Mouse (Mus musculus): ENCODE measurements around the gene Hcst. TPM values are rescaled to one million over a fixed set of nuclear protein-coding genes. Genes with fewer than 3 reads are reported as not detected.

Gene Hcst
- total and polyA plus RNA-seq, 3 experiments, result 7.1 to 28.1 TPM; not detected in 1

- no peak for DNase-seq (ENCODE audit: low read depth, low spot score)
- H3K79me2 ChIP-seq (ENCODE audit: control insufficient read depth, insufficient read depth, low read length, poor library complexity), result no peaks in the 10 kb centered on the region
- no peaks in the 10 kb centered on the region for H3K4me1 ChIP-seq (ENCODE audit: control insufficient read depth in 1 of 2, insufficient read depth in 2 of 2, low read length in 2 of 2)
- TF ChIP-seq GATA1 (IDR thresholded peaks at IDR 0.05; ENCODE audit: low read depth, low read length) (no peak), CHD2 (IDR thresholded peaks at IDR 0.05; ENCODE audit: low read length) (no peak), KAT2A (conservative IDR thresholded peaks at IDR 0.05; ENCODE audit: low read depth, low read length) (no peak)
- peaks cover 0 to 4% of the 10 kb centered on the region in 2 experiments; a peak in 2 of 4 replicates for H3K36me3 ChIP-seq (ENCODE audit: control insufficient read depth in 1 of 2, insufficient read depth in 2 of 2, low read length in 2 of 2)
- no peaks in the 10 kb centered on the region for H3K9me3 ChIP-seq (replicated peaks; ENCODE audit: insufficient read depth, low read length)
- H3K27me3 ChIP-seq (ENCODE audit: control insufficient read depth in 1 of 2, insufficient read depth in 2 of 2, low read length in 2 of 2), result no peaks in the 10 kb centered on the region
- H3K9ac ChIP-seq (ENCODE audit: control insufficient read depth, low read depth, low read length, poor library complexity, severe bottlenecking), result no peak overlapping the region
- no peak overlapping the region for H3K27ac ChIP-seq (ENCODE audit: control insufficient read depth, low read depth, low read length)
- no peak overlapping the region for H3K4me3 ChIP-seq (ENCODE audit: control insufficient read depth in 1 of 2, insufficient read depth in 1 of 2, low read depth in 2 of 2, low read length in 2 of 2)
Measured at GRCm38 (mm10) chr7:30430191-30430590, 10.5 kb upstream of the Hcst start.

- Histone ChIP-seq H3K36me3 (ENCODE audit: control insufficient read depth in 1 of 2, insufficient read depth in 2 of 2, low read length in 2 of 2) (peaks cover 0 to 5% of the 10 kb centered on the region in 2 experiments; a peak in 2 of 4 replicates), H3K79me2 (ENCODE audit: control insufficient read depth, insufficient read depth, low read length, poor library complexity) (no peaks in the 10 kb centered on the region), H3K4me3 (ENCODE audit: control insufficient read depth in 1 of 2, insufficient read depth in 1 of 2, low read depth in 2 of 2, low read length in 2 of 2) (no peak overlapping the region), H3K27me3 (ENCODE audit: control insufficient read depth in 1 of 2, insufficient read depth in 2 of 2, low read length in 2 of 2) (no peaks in the 10 kb centered on the region), H3K4me1 (ENCODE audit: control insufficient read depth in 1 of 2, insufficient read depth in 2 of 2, low read length in 2 of 2) (no peaks in the 10 kb centered on the region), H3K27ac (ENCODE audit: control insufficient read depth, low read depth, low read length) (no peak overlapping the region), H3K9ac (ENCODE audit: control insufficient read depth, low read depth, low read length, poor library complexity, severe bottlenecking) (no peak overlapping the region), H3K9me3 (replicated peaks; ENCODE audit: insufficient read depth, low read length) (no peaks in the 10 kb centered on the region)
- no peak for DNase-seq (ENCODE audit: low read depth, low spot score)
- TF ChIP-seq GABPA (IDR thresholded peaks at IDR 0.05; ENCODE audit: low read depth, low read length) (no peak), TAL1 (IDR thresholded peaks at IDR 0.05; ENCODE audit: low read length) (no peak), GATA1 (IDR thresholded peaks at IDR 0.05; ENCODE audit: low read depth, low read length) (no peak), MAFK (IDR thresholded peaks at IDR 0.05; ENCODE audit: borderline replicate concordance, low read depth, low read length) (no peak), NRF1 (IDR thresholded peaks at IDR 0.05; ENCODE audit: insufficient read depth, low read depth, low read length, poor library complexity, severe bottlenecking) (no peak), MXI1 (IDR thresholded peaks at IDR 0.05; ENCODE audit: low read depth, low read length) (no peak), E2F4 (IDR thresholded peaks at IDR 0.05; ENCODE audit: borderline replicate concordance, low read depth, low read length) (no peak), POLR2AphosphoS2 (IDR thresholded peaks at IDR 0.05; ENCODE audit: low read length) (no peak), HCFC1 (IDR thresholded peaks at IDR 0.05; ENCODE audit: low read depth, low read length) (no peak), POLR2A (IDR thresholded peaks at IDR 0.05; ENCODE audit: control insufficient read depth in 1 of 2, insufficient read depth in 1 of 2, low read depth in 1 of 2, low read length in 2 of 2, poor library complexity in 1 of 2) (no peak), MYC (IDR thresholded peaks at IDR 0.05; ENCODE audit: low read depth, low read length) (no peak)
Measured at GRCm38 (mm10) chr7:30429327-30429726, 9.7 kb upstream of the Hcst start.

- Histone ChIP-seq H3K4me1 (ENCODE audit: control insufficient read depth in 1 of 2, insufficient read depth in 2 of 2, low read length in 2 of 2) (peaks cover 0 to 21% of the 10 kb centered on the region in 2 experiments; a peak in 2 of 4 replicates), H3K9me3 (replicated peaks; ENCODE audit: insufficient read depth, low read length) (no peaks in the 10 kb centered on the region), H3K9ac (ENCODE audit: control insufficient read depth, low read depth, low read length, poor library complexity, severe bottlenecking) (peak overlapping the region; percentile 61; the same call in 1 of the 2 replicates), H3K36me3 (ENCODE audit: control insufficient read depth in 1 of 2, insufficient read depth in 2 of 2, low read length in 2 of 2) (peaks cover 5 to 10% of the 10 kb centered on the region in 2 experiments), H3K4me3 (ENCODE audit: control insufficient read depth in 1 of 2, insufficient read depth in 1 of 2, low read depth in 2 of 2, low read length in 2 of 2) (peak overlapping the region in 1 of 2 experiments; percentile 75; a peak in 1 of 4 replicates), H3K27ac (ENCODE audit: control insufficient read depth, low read depth, low read length) (no peak overlapping the region), H3K79me2 (ENCODE audit: control insufficient read depth, insufficient read depth, low read length, poor library complexity) (peaks cover 21% of the 10 kb centered on the region), H3K27me3 (ENCODE audit: control insufficient read depth in 1 of 2, insufficient read depth in 2 of 2, low read length in 2 of 2) (no peaks in the 10 kb centered on the region)
- TF ChIP-seq USF2 (IDR thresholded peaks at IDR 0.05; ENCODE audit: borderline replicate concordance in 1 of 2, insufficient read depth in 1 of 2, low read depth in 1 of 2, low read length in 2 of 2) (no peak), MAFK (IDR thresholded peaks at IDR 0.05; ENCODE audit: borderline replicate concordance, low read depth, low read length) (no peak), ZNF384 (IDR thresholded peaks at IDR 0.05; ENCODE audit: low read depth, low read length) (no peak), GATA1 (IDR thresholded peaks at IDR 0.05; ENCODE audit: low read depth, low read length) (no peak), MEF2A (IDR thresholded peaks at IDR 0.05; ENCODE audit: extremely low read depth, insufficient replicate concordance, low read depth, low read length, poor library complexity, severe bottlenecking) (no peak), MYC (IDR thresholded peaks at IDR 0.05; ENCODE audit: low read depth, low read length) (no peak), CHD2 (IDR thresholded peaks at IDR 0.05; ENCODE audit: low read length) (no peak), POLR2A (IDR thresholded peaks at IDR 0.05; ENCODE audit: control insufficient read depth in 1 of 2, insufficient read depth in 1 of 2, low read depth in 1 of 2, low read length in 2 of 2, poor library complexity in 1 of 2) (no peak), GABPA (IDR thresholded peaks at IDR 0.05; ENCODE audit: low read depth, low read length) (no peak), KAT2A (conservative IDR thresholded peaks at IDR 0.05; ENCODE audit: low read depth, low read length) (no peak), ZKSCAN1 (IDR thresholded peaks at IDR 0.05; ENCODE audit: low read depth, low read length) (no peak), RAD21 (IDR thresholded peaks at IDR 0.05; ENCODE audit: low read depth, low read length) (no peak), POLR2AphosphoS2 (IDR thresholded peaks at IDR 0.05; ENCODE audit: low read length) (no peak), TCF12 (IDR thresholded peaks at IDR 0.05; ENCODE audit: low read depth, low read length) (no peak), ELF1 (IDR thresholded peaks at IDR 0.05; ENCODE audit: low read depth, low read length) (no peak), ETS1 (IDR thresholded peaks at IDR 0.05; ENCODE audit: low read depth, low read length) (no peak)
- DNase-seq (ENCODE audit: low read depth, low spot score), result no peak
Measured at GRCm38 (mm10) chr7:30423071-30423641, 3.5 kb upstream of the Hcst start.

Data from MEL (cell line).